Mouse (Mus musculus) lung, postnatal 36 days (tissue): Measurements from ENCODE around the gene Lrmda.

Experiments
- DNase-seq: peaks from one replicate; pipeline ENCODE4 v3.0.0; 2022; ENCODE audit warnings: mixed read lengths

Gene Lrmda

GRCm38 (mm10) chr14:22907221-22907620 is 887.7 kb downstream of the Lrmda start:
- DNase-seq: no peak

GRCm38 (mm10) chr14:22908006-22908405 is 888.5 kb downstream of the Lrmda start:
- DNase-seq: no peak

GRCm38 (mm10) chr14:22915463-22915862 is 896.0 kb downstream of the Lrmda start:
- no peak for DNase-seq

GRCm38 (mm10) chr14:22918499-22918898 is 899.0 kb downstream of the Lrmda start:
- DNase-seq: no peak

GRCm38 (mm10) chr14:22918931-22919330 is 899.4 kb downstream of the Lrmda start:
- DNase-seq: no peak

- no peak for DNase-seq
Observed at GRCm38 (mm10) chr14:22921152-22921551, 901.6 kb downstream of the Lrmda start.

- no peak for DNase-seq
Observed at GRCm38 (mm10) chr14:22921796-22922195, 902.3 kb downstream of the Lrmda start.

- DNase-seq: no peak
Observed at GRCm38 (mm10) chr14:22922571-22922970, 903.1 kb downstream of the Lrmda start.

GRCm38 (mm10) chr14:22923251-22923650 is 903.7 kb downstream of the Lrmda start:
- DNase-seq: no peak

GRCm38 (mm10) chr14:22928263-22928662 is 908.8 kb downstream of the Lrmda start:
- DNase-seq: no peak

GRCm38 (mm10) chr14:22928683-22929082 is 909.2 kb downstream of the Lrmda start:
- no peak for DNase-seq

- DNase-seq: peak; percentile 85
Observed at GRCm38 (mm10) chr14:22929585-22929984, 910.1 kb downstream of the Lrmda start.

- DNase-seq: no peak
Observed at GRCm38 (mm10) chr14:22930488-22931046, 911.1 kb downstream of the Lrmda start.

GRCm38 (mm10) chr14:22931114-22931822 is 911.8 kb downstream of the Lrmda start:
- no peak for DNase-seq

- peak; percentile 19 for DNase-seq
Observed at GRCm38 (mm10) chr14:22936701-22937100, 917.2 kb downstream of the Lrmda start.

- no peak for DNase-seq
Observed at GRCm38 (mm10) chr14:22940576-22940975, 921.1 kb downstream of the Lrmda start.

GRCm38 (mm10) chr14:22942569-22942968 is 923.1 kb downstream of the Lrmda start:
- no peak for DNase-seq

GRCm38 (mm10) chr14:22949466-22949865 is 930.0 kb downstream of the Lrmda start:
- no peak for DNase-seq

GRCm38 (mm10) chr14:22952981-22953380 is 933.5 kb downstream of the Lrmda start:
- DNase-seq: no peak

GRCm38 (mm10) chr14:22960166-22960565 is 940.7 kb downstream of the Lrmda start:
- peak; percentile 7 for DNase-seq

GRCm38 (mm10) chr14:22964796-22965660 is 945.5 kb downstream of the Lrmda start:
- DNase-seq: peak; percentile 18

GRCm38 (mm10) chr14:22968705-22969104 is 949.2 kb downstream of the Lrmda start:
- DNase-seq: no peak

- peak; percentile 54 for DNase-seq
Observed at GRCm38 (mm10) chr14:22986736-22987135, 967.2 kb downstream of the Lrmda start.
